Mouse (Mus musculus): Measurements from ENCODE around the gene Itsn1.

- no peak for TF ChIP-seq CTCF (IDR thresholded peaks at IDR 0.05; ENCODE audit: extremely low read depth, insufficient read depth, low read length)
- no peak for TF ChIP-seq POLR2A (IDR thresholded peaks at IDR 0.05; ENCODE audit: extremely low read depth, insufficient read depth, low read length)
Measured at GRCm38 (mm10) chr16:91825774-91826325, 96.8 kb downstream of the Itsn1 start.

All from cortical plate, adult 2 months (tissue).